Mouse (Mus musculus) thymus, postnatal 14 days (tissue): Measurements from ENCODE around the gene Pzp.

ENCODE experiments used
- DNase-seq: peaks from one replicate; pipeline ENCODE4 v3.0.0; 2021

The Pzp gene

GRCm38 (mm10) chr6:128479463-128480454 lies 46.8 kb downstream of the Pzp start:
- peak; percentile 98 for DNase-seq

- DNase-seq, result no peak
Measured at GRCm38 (mm10) chr6:128477495-128477894, 49.0 kb downstream of the Pzp start.

GRCm38 (mm10) chr6:128474112-128474511 lies 52.4 kb downstream of the Pzp start:
- DNase-seq, result no peak

- DNase-seq, result peak; percentile 54
Measured at GRCm38 (mm10) chr6:128469451-128469850, 57.1 kb downstream of the Pzp start.

GRCm38 (mm10) chr6:128467298-128467697 lies 59.2 kb downstream of the Pzp start:
- DNase-seq, result no peak

GRCm38 (mm10) chr6:128466563-128466962 lies 60.0 kb downstream of the Pzp start:
- DNase-seq, result no peak

GRCm38 (mm10) chr6:128466043-128466442 lies 60.5 kb downstream of the Pzp start:
- DNase-seq, result no peak

GRCm38 (mm10) chr6:128464996-128465395 lies 61.5 kb downstream of the Pzp start:
- no peak for DNase-seq

- no peak for DNase-seq
Measured at GRCm38 (mm10) chr6:128461606-128462005, 64.9 kb downstream of the Pzp start.

- no peak for DNase-seq
Measured at GRCm38 (mm10) chr6:128460729-128461503, 65.6 kb downstream of the Pzp start.

- no peak for DNase-seq
Measured at GRCm38 (mm10) chr6:128460321-128460720, 66.2 kb downstream of the Pzp start.

GRCm38 (mm10) chr6:128457186-128457585 lies 69.3 kb downstream of the Pzp start:
- no peak for DNase-seq

- no peak for DNase-seq
Measured at GRCm38 (mm10) chr6:128455835-128456605, 70.5 kb downstream of the Pzp start.

- no peak for DNase-seq
Measured at GRCm38 (mm10) chr6:128447063-128447462, 79.5 kb downstream of the Pzp start.

- DNase-seq, result peak; percentile 36
Measured at GRCm38 (mm10) chr6:128445761-128446535, 80.6 kb downstream of the Pzp start.

GRCm38 (mm10) chr6:128440238-128440637 lies 86.3 kb downstream of the Pzp start:
- DNase-seq, result no peak

GRCm38 (mm10) chr6:128438871-128439341 lies 87.6 kb downstream of the Pzp start:
- peak; percentile 37 for DNase-seq

- peak; percentile 95 for DNase-seq
Measured at GRCm38 (mm10) chr6:128438317-128438870, 88.1 kb downstream of the Pzp start, which contains the start of gene Fkbp4. Gene Fkbp4 (minus strand): TSS chr6:128438677.

GRCm38 (mm10) chr6:128437731-128438316 lies 88.7 kb downstream of the Pzp start:
- DNase-seq, result peak; percentile 78

- DNase-seq, result no peak
Measured at GRCm38 (mm10) chr6:128437288-128437687, 89.2 kb downstream of the Pzp start.
